Mouse (Mus musculus): ENCODE results near the gene Ggact. TPM values are rescaled to one million over a fixed set of nuclear protein-coding genes. Genes with fewer than 3 reads are reported as not detected.

The Ggact gene
- polyA plus RNA-seq, 1 experiment from 2014 or later: 59.3 TPM

GRCm38 (mm10) chr14:122793368-122793767, 120.2 kb downstream of the Ggact start:
- H3K4me3 ChIP-seq (ENCODE audit: low read depth, low read length): no peak overlapping the region
- H3K4me1 ChIP-seq (replicated peaks; ENCODE audit: control insufficient read depth, insufficient read depth): no peaks in the 10 kb centered on the region
- no peak for DNase-seq (ENCODE audit: low spot score)
- H3K27ac ChIP-seq (replicated peaks): no peak overlapping the region
- no peak overlapping the region for H3K9ac ChIP-seq (ENCODE audit: low read length)
- H3K4me2 ChIP-seq (replicated peaks; ENCODE audit: low read depth): no peak overlapping the region
- no peaks in the 10 kb centered on the region for H3K9me3 ChIP-seq (ENCODE audit: control insufficient read depth, low read length)
- no peaks in the 10 kb centered on the region for H3K36me3 ChIP-seq (ENCODE audit: control insufficient read depth, insufficient read depth, low read length)
- no peaks in the 10 kb centered on the region for H3K27me3 ChIP-seq (ENCODE audit: control insufficient read depth, insufficient read depth, low read length)
- no peak for TF ChIP-seq CTCF (IDR thresholded peaks at IDR 0.05; ENCODE audit: low read depth)
- no peak for TF ChIP-seq EP300 (optimal IDR thresholded peaks at IDR 0.05)
- no peak for ATAC-seq (ENCODE audit: low FRiP score, low TSS enrichment)
- 70% methylated on average over 4 of the region's 4 CpGs for WGBS

DNA sequence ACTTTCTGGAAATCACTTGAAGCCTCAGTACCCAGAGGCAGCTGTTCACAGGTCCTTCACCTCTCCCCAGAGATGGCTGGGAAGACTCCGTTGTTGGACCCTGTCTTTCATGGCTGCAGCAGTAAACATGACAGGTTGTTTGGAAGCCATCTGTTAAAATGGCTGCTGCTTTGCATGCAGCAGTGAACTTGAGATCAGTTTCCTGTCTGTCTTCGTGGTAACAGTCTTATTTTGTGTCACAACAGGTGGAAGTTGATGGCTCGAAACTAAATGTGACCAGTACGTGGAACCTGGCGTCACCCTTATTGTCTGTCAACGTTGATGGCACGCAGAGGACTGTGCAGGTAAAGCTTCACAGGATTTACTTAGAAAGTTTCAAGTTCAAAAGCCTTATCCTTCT, 123.4 kb downstream of the Ggact start:
- no peak overlapping the region for H3K4me3 ChIP-seq (ENCODE audit: low read depth, low read length)
- no peaks in the 10 kb centered on the region for H3K9me3 ChIP-seq (ENCODE audit: control insufficient read depth, low read length)
- H3K36me3 ChIP-seq (ENCODE audit: control insufficient read depth, insufficient read depth, low read length): no peaks in the 10 kb centered on the region
- H3K27ac ChIP-seq (replicated peaks): no peak overlapping the region
- 78% methylated on average over 7 of the region's 7 CpGs for WGBS
- no peak for TF ChIP-seq EP300 (optimal IDR thresholded peaks at IDR 0.05)
- TF ChIP-seq CTCF (IDR thresholded peaks at IDR 0.05; ENCODE audit: low read depth): no peak
- no peak for DNase-seq (ENCODE audit: low spot score)
- ATAC-seq (ENCODE audit: low FRiP score, low TSS enrichment): no peak
- H3K4me1 ChIP-seq (replicated peaks; ENCODE audit: control insufficient read depth, insufficient read depth): no peaks in the 10 kb centered on the region
- no peak overlapping the region for H3K4me2 ChIP-seq (replicated peaks; ENCODE audit: low read depth)
- H3K9ac ChIP-seq (ENCODE audit: low read length): no peak overlapping the region
- H3K27me3 ChIP-seq (ENCODE audit: control insufficient read depth, insufficient read depth, low read length): no peaks in the 10 kb centered on the region

DNA sequence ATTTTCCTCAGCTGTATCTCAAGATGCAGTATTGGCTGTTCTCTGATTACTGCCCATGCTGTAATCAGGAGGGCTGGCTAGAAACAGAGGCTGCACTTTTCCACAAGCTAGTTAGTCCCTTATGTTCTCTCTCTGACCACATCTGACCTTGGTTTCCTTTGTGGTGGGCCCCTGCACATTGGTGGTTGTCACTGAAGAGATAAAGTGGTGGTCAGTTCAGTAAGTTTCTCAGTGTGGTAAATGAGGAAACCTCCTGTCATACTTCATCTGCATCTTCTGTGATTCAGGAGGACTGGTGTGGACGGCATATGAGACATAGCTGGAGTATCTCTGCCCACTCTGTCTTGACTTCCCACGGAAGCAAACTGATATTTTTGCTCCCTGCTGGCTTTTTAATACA, 125.4 kb downstream of the Ggact start:
- H3K36me3 ChIP-seq (ENCODE audit: control insufficient read depth, insufficient read depth, low read length): no peaks in the 10 kb centered on the region
- no peak overlapping the region for H3K9ac ChIP-seq (ENCODE audit: low read length)
- ATAC-seq (ENCODE audit: low FRiP score, low TSS enrichment): no peak
- H3K4me1 ChIP-seq (replicated peaks; ENCODE audit: control insufficient read depth, insufficient read depth): no peaks in the 10 kb centered on the region
- WGBS: 80% methylated on average over 2 of the region's 2 CpGs
- H3K27me3 ChIP-seq (ENCODE audit: control insufficient read depth, insufficient read depth, low read length): no peaks in the 10 kb centered on the region
- H3K4me3 ChIP-seq (ENCODE audit: low read depth, low read length): no peak overlapping the region
- no peaks in the 10 kb centered on the region for H3K9me3 ChIP-seq (ENCODE audit: control insufficient read depth, low read length)
- H3K27ac ChIP-seq (replicated peaks): no peak overlapping the region
- DNase-seq (ENCODE audit: low spot score): no peak
- TF ChIP-seq EP300 (optimal IDR thresholded peaks at IDR 0.05) (no peak), CTCF (IDR thresholded peaks at IDR 0.05; ENCODE audit: low read depth) (no peak)
- H3K4me2 ChIP-seq (replicated peaks; ENCODE audit: low read depth): no peak overlapping the region

DNA sequence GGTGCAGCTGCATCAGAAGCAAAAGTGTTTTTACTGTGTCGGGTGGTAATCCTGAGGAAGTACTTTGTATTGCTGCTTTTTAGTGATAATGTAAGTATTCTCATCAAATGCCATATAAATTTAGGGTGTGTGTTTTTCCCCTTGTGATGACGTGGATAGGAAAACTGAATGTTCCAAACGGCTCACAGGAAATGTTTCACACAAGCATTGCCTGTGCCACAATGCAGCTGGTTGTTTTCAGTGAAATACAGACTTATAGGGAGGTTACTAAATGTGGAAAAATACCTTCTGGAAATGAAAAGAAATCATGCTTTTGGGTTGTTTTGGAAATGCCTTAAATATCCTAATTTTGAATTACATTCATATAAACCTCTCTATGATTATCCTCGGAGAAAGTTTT, 128.9 kb downstream of the Ggact start:
- H3K9me3 ChIP-seq (ENCODE audit: control insufficient read depth, low read length): no peaks in the 10 kb centered on the region
- no peak for ATAC-seq (ENCODE audit: low FRiP score, low TSS enrichment)
- TF ChIP-seq EP300 (optimal IDR thresholded peaks at IDR 0.05) (no peak), CTCF (IDR thresholded peaks at IDR 0.05; ENCODE audit: low read depth) (no peak)
- DNase-seq (ENCODE audit: low spot score): no peak
- H3K4me3 ChIP-seq (ENCODE audit: low read depth, low read length): no peak overlapping the region
- H3K27ac ChIP-seq (replicated peaks): no peak overlapping the region
- no peaks in the 10 kb centered on the region for H3K27me3 ChIP-seq (ENCODE audit: control insufficient read depth, insufficient read depth, low read length)
- 67% methylated on average over 4 of the region's 4 CpGs for WGBS
- H3K4me2 ChIP-seq (replicated peaks; ENCODE audit: low read depth): no peak overlapping the region
- H3K9ac ChIP-seq (ENCODE audit: low read length): no peak overlapping the region
- H3K36me3 ChIP-seq (ENCODE audit: control insufficient read depth, insufficient read depth, low read length): no peaks in the 10 kb centered on the region
- no peaks in the 10 kb centered on the region for H3K4me1 ChIP-seq (replicated peaks; ENCODE audit: control insufficient read depth, insufficient read depth)

- no peak overlapping the region for H3K4me2 ChIP-seq (replicated peaks; ENCODE audit: low read depth)
- 90% methylated on average over 5 of the region's 5 CpGs for WGBS
- no peak overlapping the region for H3K27ac ChIP-seq (replicated peaks)
- no peaks in the 10 kb centered on the region for H3K9me3 ChIP-seq (ENCODE audit: control insufficient read depth, low read length)
- H3K4me3 ChIP-seq (ENCODE audit: low read depth, low read length): no peak overlapping the region
- DNase-seq (ENCODE audit: low spot score): no peak
- no peaks in the 10 kb centered on the region for H3K27me3 ChIP-seq (ENCODE audit: control insufficient read depth, insufficient read depth, low read length)
- ATAC-seq (ENCODE audit: low FRiP score, low TSS enrichment): no peak
- no peaks in the 10 kb centered on the region for H3K4me1 ChIP-seq (replicated peaks; ENCODE audit: control insufficient read depth, insufficient read depth)
- no peak overlapping the region for H3K9ac ChIP-seq (ENCODE audit: low read length)
- no peaks in the 10 kb centered on the region for H3K36me3 ChIP-seq (ENCODE audit: control insufficient read depth, insufficient read depth, low read length)
- TF ChIP-seq EP300 (optimal IDR thresholded peaks at IDR 0.05) (no peak), CTCF (IDR thresholded peaks at IDR 0.05; ENCODE audit: low read depth) (no peak)
Observed at GRCm38 (mm10) chr14:122766448-122766847, 147.1 kb downstream of the Ggact start.

Other genes with a start within 250 kb of the Ggact start
- gene Tmtc4, start 70.3 kb upstream of the Ggact start, polyA plus RNA-seq (2015; fragmentation: Nextera tagmentation; extraction: Ambion mirVana): 9.2 and 9.7 TPM in 2 replicates